Mouse (Mus musculus): ENCODE measurements around the gene Prkn.

DNA sequence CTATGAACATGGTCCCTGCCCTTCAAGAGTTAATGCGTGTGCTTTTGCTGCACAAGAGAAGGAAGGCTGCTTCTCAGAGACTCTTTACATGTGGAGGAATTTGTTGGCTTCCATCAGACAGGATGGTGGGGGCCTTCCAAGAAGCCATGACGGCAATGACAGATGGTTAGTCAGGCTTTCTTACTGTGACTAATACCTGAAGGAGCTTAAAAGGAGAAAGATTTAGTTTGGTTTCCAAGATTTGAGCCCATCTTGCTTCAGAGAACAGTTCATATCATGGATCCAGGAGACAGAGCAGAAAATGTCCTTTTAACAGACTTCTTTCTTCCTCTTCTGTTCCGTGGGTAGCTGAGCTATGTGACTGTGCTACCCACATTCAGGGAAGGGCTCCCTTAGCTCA, 666.9 kb downstream of the Prkn start:
- TF ChIP-seq USF1 (IDR thresholded peaks at IDR 0.05; ENCODE audit: low read depth) (no peak), CTCF (IDR thresholded peaks at IDR 0.05; ENCODE audit: control insufficient read depth, insufficient read depth, insufficient read length) (no peak), MYOD1 (IDR thresholded peaks at IDR 0.05; ENCODE audit: control insufficient read depth, insufficient read length, low read depth) (no peak), CEBPB (IDR thresholded peaks at IDR 0.05; ENCODE audit: low read depth) (no peak), FOSL1 (IDR thresholded peaks at IDR 0.05; ENCODE audit: insufficient read depth, low read length, poor library complexity, severe bottlenecking) (no peak), MYOG (IDR thresholded peaks at IDR 0.05; ENCODE audit: control insufficient read depth, extremely low read depth, insufficient read length) (no peak)
